Mouse (Mus musculus): ENCODE results near the gene Ppp1r1b. TPM values are rescaled to one million over a fixed set of nuclear protein-coding genes. Genes with fewer than 3 reads are reported as not detected.
"Not testable (repeated sequence)": the region's sequence is repeated elsewhere in the genome, so short reads cannot be mapped to it uniquely, and the experiment has no call there.

Gene Ppp1r1b
- total RNA-seq, 2 experiments from 2014 or later: 4.6 to 7.0 TPM

DNA sequence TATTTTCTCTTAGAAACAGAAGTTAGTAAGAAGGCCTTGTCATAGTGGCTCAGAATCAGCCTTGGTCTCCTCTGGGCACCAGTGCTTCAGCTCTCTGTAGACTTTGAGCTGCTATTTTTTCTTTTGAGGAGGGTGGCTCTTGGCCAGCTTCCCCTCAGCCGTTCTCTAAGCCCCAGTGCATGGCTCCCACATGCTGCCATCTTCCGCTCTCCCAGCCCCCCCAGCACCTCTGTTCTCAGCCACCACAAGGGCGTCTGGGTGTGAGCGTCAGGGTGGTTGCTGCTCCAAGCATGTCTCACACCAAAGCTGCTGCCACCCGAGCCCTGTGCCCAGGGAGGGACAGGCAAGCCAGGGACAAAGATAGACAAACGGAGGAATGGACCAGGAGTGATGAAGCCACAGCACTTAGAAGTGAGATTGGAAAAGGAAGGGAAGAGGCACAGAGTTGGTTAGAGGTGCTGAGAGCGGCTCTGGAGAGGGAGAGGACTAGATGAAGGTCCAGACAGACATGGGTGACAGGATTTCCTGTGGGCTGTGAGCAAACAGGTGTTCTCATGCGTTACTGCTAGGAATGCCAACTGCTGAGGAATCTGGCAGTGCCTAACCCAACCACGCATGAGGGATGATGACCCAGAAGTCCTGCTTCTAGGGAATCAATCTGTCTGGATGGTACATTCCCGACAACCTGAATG, 19.1 kb downstream of the Ppp1r1b start:
- intact Hi-C loops (cut with DNase I): no loop called here
- no peak for DNase-seq

GRCm38 (mm10) chr11:98367863-98368186, 19.6 kb downstream of the Ppp1r1b start:
- DNase-seq: no peak
- intact Hi-C loops (cut with DNase I): no loop called here

- DNase-seq: no peak
- intact Hi-C loops (cut with DNase I): no loop called here
Observed at GRCm38 (mm10) chr11:98369337-98369736, 21.1 kb downstream of the Ppp1r1b start.

- intact Hi-C loops (cut with DNase I): no loop called here
Observed at GRCm38 (mm10) chr11:98370588-98370987, 22.4 kb downstream of the Ppp1r1b start.

GRCm38 (mm10) chr11:98371556-98372240, 23.5 kb downstream of the Ppp1r1b start:
- no peak for DNase-seq
- intact Hi-C loops (cut with DNase I): loop anchor here (1.0 kb wide), 1 partner anchor 29 kb away; no protein-coding TSS in a partner anchor

More at GRCm38 (mm10) chr11:98370588-98370987, 22.4 kb downstream of the Ppp1r1b start:
- no peak for DNase-seq

DNA sequence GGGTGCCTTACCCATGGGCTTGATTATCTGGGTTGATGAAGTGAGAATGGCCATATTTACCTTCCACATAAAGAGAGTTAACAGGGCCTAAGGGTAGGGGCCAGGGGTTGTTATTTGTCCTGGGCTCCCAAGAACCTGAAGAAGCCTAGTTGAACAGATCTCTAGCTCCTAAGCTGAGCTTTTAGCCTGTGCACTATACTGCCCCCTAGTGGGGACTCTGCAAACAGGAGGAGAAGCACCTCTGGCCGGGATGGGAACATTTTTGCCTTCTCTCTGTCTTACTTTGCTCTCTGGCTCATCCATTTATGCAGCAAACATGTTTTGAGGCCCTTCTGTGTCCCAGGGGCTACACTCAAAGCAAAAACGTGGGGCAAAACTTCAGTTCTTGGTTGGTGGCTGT, 24.2 kb downstream of the Ppp1r1b start:
- intact Hi-C loops (cut with DNase I): loop anchor here (1.0 kb wide), 1 partner anchor 30 kb away; no protein-coding TSS in a partner anchor
- peak in 1 of 2 experiments; percentile 64 for DNase-seq

- intact Hi-C loops (cut with DNase I): no loop called here
- DNase-seq: no peak
Observed at GRCm38 (mm10) chr11:98373244-98373643, 25.0 kb downstream of the Ppp1r1b start.

- intact Hi-C loops (cut with DNase I): no loop called here
- peak in 1 of 2 experiments; percentile 43 for DNase-seq
Observed at GRCm38 (mm10) chr11:98374266-98374665, 26.1 kb downstream of the Ppp1r1b start.

DNA sequence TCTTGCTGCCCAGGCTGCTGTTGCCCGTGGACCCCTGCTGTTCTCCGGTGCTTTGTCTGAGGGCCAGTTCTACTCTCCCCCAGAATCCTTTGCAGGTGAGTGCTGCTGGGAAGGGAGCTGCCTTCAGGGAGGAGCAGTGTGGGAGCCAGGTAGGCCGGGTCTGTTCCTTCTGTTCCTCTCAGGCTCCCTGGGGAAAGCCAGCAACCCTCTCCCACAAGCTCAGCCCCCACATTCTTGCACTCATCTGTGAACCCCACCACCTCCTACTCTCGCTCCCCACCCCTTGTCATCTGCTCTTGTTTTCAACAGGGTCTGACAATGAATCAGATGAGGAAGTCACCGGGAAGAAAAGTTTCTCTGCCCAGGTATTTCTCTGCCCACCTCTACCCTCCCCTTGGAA, 28.6 kb downstream of the Ppp1r1b start:
- DNase-seq: no peak
- intact Hi-C loops (cut with DNase I): no loop called here

DNA sequence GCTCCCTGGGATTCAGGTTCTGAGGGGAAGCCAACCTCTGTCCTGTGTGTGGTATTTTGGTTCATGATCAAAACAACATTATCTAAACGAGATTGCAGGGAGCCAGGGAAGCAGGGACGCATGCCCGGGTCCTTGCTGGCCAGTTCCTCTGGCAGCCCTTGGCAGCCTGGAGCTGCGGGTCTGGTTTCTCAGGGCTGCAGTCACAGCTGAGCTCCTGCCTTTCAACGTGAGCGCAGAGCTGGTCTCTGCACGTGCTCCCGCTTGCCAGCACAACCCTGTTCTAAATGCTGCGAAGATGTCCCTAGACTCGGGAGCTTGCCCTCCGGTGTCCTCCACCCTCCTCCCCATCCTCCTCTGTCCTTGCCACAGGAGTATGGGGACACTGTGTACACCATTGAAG, 29.6 kb downstream of the Ppp1r1b start:
- intact Hi-C loops (cut with DNase I): no loop called here
- DNase-seq: peak in 1 of 2 experiments; percentile 56

DNA sequence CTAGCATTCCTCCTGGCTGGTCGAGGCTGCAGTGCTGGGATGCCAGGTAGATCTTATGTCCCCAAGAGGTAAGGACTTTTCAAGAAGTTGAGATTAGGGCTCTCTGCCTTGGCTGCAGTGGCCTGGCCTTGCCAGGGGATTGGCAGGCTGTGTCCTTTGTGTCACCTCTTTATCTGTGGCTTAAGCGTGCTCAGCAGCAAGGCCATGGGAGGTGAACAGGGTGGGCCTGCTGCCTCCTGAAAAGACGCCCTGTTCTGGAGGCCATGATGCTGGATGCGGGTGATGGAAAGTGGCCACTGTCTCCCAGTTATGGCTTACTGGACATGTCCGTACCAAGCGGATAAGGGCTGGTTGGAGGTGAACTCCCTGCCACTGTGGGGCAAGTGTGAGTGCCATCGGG, 31.2 kb downstream of the Ppp1r1b start:
- DNase-seq: peak in 1 of 2 experiments; percentile 47
- intact Hi-C loops (cut with DNase I): no loop called here

- DNase-seq: no peak
- intact Hi-C loops (cut with DNase I): no loop called here
Observed at GRCm38 (mm10) chr11:98380106-98380505, 31.9 kb downstream of the Ppp1r1b start.

DNA sequence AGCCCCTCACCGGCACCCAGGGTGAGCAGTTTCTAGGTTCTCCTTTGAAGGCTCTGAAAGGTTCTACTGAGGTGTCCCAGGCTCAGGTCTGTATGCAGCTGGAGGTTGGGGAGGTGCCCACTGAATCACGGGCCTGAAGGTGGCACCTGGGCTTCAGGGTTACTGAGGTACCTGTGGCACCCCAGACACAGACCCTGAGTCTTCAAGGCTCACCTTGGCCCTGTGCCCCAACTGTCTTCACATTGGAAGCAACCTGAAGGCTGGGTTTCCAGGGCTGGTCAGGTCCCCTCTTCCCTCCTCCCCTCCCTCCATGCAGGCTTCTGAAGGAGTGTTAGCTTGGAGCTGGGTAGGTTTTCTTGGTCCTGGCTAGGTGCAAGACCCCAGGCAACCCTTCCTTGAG, 33.4 kb downstream of the Ppp1r1b start:
- intact Hi-C loops (cut with DNase I): no loop called here
- no peak for DNase-seq

- DNase-seq; intact Hi-C loops (cut with DNase I): not testable (repeated sequence)
Observed at GRCm38 (mm10) chr11:98382405-98382804, 34.2 kb downstream of the Ppp1r1b start.

DNA sequence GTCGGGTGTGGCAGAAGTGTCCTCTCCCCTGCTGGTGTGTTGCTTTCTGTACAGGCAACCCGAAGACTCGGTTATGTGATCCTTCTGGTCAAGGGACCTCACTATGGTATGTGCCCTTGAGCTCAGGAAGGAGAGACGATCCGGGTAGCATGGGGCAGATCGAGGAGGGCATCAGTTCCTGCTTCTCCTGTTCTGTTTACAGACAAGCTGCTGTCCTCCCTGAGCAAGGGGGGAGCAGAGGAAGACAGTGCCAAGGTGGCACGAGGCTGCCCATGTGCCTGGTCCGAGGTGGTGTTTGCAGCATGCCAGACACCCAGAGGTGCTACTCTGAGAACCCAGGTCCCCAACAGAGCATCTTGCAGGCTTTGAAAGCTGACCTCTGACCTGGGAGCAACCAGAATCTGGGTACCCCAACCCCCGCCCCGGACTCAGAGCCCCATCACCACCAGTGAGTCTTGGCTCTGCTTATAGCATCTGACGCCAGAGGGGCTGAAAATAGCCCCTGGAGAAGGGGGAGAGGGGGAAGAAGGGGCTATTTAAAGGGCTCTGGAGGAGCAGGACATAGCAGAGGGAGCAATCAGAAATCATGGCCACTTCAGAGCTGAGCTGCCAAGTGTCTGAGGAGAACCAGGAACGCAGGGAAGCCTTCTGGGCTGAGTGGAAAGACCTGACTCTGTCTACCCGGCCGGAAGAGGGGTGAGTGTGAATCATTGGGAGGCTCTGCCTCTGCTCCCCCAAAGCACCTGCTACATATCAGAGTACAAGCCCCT, 35.2 kb downstream of the Ppp1r1b start, which contains the start of gene Tcap:
Gene Tcap (plus strand): TSS at position 551 of the 770 bp plus-strand sequence.
- intact Hi-C loops (cut with DNase I): no loop called here
- peak in 1 of 2 experiments; percentile 65 for DNase-seq

DNA sequence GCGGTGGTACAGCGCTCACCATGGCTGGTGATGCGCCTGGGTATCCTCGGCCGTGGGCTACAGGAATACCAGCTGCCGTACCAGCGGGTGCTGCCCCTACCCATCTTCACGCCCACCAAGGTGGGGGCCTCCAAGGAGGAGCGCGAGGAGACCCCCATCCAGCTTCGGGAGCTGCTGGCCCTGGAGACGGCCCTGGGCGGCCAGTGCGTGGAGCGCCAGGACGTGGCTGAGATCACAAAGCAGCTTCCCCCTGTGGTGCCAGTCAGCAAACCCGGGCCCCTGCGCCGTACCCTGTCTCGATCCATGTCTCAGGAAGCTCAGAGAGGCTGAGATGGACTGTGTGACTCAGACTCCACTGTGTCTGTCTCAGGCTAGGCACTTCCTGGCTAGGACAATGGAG, 36.0 kb downstream of the Ppp1r1b start:
- intact Hi-C loops (cut with DNase I): no loop called here
- no peak for DNase-seq

GRCm38 (mm10) chr11:98384721-98385637, 36.8 kb downstream of the Ppp1r1b start:
- intact Hi-C loops (cut with DNase I): no loop called here
- DNase-seq: peak in 1 of 2 experiments; percentile 57

- intact Hi-C loops (cut with DNase I): no loop called here
- DNase-seq: no peak
Observed at GRCm38 (mm10) chr11:98385638-98386585, 37.7 kb downstream of the Ppp1r1b start, which contains the start of gene Pnmt. TSS of gene Pnmt (plus strand) at chr11:98386450.

GRCm38 (mm10) chr11:98386596-98386995, 38.4 kb downstream of the Ppp1r1b start:
- intact Hi-C loops (cut with DNase I): no loop called here

More at GRCm38 (mm10) chr11:98386596-98386995, 38.4 kb downstream of the Ppp1r1b start:
- no peak for DNase-seq

Measured in heart, postnatal 36 days (tissue).